Mouse (Mus musculus): Measurements from ENCODE around the gene Hist1h4k. TPM values are rescaled to one million over a fixed set of nuclear protein-coding genes. Genes with fewer than 3 reads are reported as not detected.
A peak's percentile ranks its signal among the peaks of the same experiment; 100 is the strongest.
"Not testable (repeated sequence)": the region's sequence is repeated elsewhere in the genome, so short reads cannot be mapped to it uniquely, and the experiment has no call there.

Hist1h4k gene
- polyA plus RNA-seq, 1 experiment from 2014 or later = 2.7 TPM

DNA sequence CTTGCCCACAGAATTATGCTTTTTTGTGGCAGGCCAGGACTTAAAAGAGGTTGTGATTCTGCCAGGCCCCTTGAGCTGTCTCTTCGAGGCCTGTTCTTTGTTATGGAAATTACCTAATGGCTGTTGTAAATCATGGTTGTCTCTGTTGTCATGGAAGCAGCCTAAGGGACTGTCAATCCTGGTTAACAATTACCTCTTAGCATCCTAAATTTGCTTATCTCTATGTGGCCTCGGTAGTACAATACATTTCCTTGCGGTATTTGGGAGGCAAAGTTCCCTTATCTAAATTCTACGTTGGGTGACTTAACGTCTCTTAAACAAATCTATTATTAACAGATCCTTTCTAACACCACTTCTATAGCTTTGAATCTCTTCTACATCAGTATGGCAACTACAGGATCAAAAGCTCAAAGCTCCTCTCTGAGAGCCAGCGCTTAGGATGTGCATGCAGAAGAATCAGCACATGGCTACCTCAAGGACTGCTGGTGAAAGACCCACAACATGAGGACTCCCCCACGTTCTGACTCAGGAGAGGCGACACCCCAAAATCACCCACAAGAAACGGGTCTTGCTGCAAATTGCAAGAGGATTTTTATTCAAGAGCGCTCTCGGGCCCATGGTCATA lies 22.2 kb downstream of the Hist1h4k start:
- no peak overlapping the region for H3K27ac ChIP-seq (replicated peaks)
- WGBS = 12% methylated on average over 11 of the region's 11 CpGs

DNA sequence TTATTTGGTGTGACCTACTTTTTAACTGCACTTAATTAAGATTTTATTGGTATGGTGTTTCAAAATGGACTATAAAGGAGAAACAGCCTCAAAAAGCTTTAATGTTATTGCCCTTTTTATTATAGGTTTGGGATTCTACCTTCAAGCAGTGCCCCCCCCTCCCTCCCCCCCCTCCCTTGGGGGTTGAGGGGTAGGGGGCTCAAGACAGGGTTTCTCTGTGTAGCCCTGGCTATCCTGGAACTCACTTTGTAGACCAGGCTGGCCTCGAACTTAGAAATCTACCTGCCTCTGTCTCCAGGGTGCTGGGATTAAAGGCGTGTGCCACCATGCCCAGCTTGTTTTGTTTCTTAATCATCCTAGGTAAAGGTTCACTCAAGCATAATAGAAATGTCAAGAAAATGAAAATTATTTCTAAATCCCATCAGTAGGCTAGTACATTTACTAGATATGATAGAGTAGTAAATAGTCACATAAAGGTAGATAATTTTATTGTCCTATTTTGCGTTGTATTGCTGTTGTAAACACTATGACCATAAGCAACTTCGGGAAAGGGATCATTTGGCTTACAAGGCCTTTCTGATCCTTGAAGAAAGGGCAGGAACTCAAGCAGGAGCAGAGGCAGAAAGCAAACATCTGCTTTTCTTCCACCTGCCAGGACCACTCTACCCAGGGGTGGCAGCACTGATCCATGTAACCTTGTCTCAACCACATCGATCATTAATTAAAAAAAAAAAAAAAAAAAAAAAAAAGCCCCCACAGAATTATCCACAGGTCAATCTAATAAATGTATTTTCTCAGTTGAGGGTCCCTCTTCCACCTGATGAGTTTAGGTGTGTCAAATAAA lies 27.1 kb downstream of the Hist1h4k start:
- 22% methylated on average over 5 of the region's 5 CpGs for WGBS
- Histone ChIP-seq H3K9me3 (replicated peaks) (no peaks in the 10 kb centered on the region), H3K4me2 (peak overlapping the region; percentile 70; the same call in 1 of the 2 replicates), H3K27ac (replicated peaks) (no peak overlapping the region), H3K36me3 (no peaks in the 10 kb centered on the region), H3K4me1 (peaks cover 18% of the 10 kb centered on the region), H3K9ac (replicated peaks) (no peak overlapping the region), H3K4me3 (replicated peaks) (no peak overlapping the region), H3K27me3 (replicated peaks) (no peaks in the 10 kb centered on the region)
- ATAC-seq (ENCODE audit: low FRiP score) = no peak

More for the DNA sequence above, 22.2 kb downstream of the Hist1h4k start:
- Histone ChIP-seq H3K36me3 (no peaks in the 10 kb centered on the region), H3K4me1 (no peaks in the 10 kb centered on the region), H3K4me2 (no peak overlapping the region), H3K9ac (replicated peaks) (no peak overlapping the region), H3K27me3 (replicated peaks) (no peaks in the 10 kb centered on the region), H3K9me3 (replicated peaks) (no peaks in the 10 kb centered on the region), H3K4me3 (replicated peaks) (no peak overlapping the region)
- no peak for ATAC-seq (ENCODE audit: low FRiP score)

DNA sequence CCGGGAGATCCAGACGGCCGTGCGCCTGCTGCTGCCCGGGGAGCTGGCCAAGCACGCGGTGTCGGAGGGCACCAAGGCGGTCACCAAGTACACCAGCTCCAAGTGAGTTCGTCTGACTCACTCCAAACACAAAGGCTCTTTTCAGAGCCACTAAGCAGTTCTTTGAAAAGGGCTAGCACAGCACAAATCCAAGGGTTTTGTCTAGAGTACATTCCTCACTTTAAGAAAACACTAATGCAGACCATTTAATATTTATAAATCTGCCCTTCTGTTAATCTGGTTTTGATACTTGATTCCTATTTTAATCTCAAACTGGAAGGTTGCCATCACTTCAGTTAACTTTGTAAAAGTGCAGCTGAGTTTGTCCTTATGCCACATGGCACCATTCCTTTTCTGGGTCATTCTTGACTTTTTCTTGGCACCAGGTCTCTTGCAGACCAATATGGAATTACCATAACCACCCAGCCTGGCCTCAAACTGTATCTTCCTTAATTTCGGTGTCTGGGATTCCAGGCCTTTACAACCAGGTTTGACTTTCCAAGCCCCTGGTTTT lies 27.9 kb downstream of the Hist1h4k start:
- H3K27ac ChIP-seq (replicated peaks) = peak overlapping the region; percentile 85
- peak overlapping the region; percentile 43 for H3K4me3 ChIP-seq (replicated peaks)
- WGBS = 3% methylated on average over 11 of the region's 11 CpGs
- peak; percentile 26; the same call in 1 of the 2 replicates for ATAC-seq (ENCODE audit: low FRiP score)
- H3K27me3 ChIP-seq (replicated peaks) = no peaks in the 10 kb centered on the region
- H3K36me3 ChIP-seq = no peaks in the 10 kb centered on the region
- H3K4me1 ChIP-seq = peaks cover 22% of the 10 kb centered on the region
- peak overlapping the region; percentile 70 for H3K4me2 ChIP-seq
- peak overlapping the region; percentile 51 for H3K9ac ChIP-seq (replicated peaks)
- H3K9me3 ChIP-seq (replicated peaks) = no peaks in the 10 kb centered on the region

DNA sequence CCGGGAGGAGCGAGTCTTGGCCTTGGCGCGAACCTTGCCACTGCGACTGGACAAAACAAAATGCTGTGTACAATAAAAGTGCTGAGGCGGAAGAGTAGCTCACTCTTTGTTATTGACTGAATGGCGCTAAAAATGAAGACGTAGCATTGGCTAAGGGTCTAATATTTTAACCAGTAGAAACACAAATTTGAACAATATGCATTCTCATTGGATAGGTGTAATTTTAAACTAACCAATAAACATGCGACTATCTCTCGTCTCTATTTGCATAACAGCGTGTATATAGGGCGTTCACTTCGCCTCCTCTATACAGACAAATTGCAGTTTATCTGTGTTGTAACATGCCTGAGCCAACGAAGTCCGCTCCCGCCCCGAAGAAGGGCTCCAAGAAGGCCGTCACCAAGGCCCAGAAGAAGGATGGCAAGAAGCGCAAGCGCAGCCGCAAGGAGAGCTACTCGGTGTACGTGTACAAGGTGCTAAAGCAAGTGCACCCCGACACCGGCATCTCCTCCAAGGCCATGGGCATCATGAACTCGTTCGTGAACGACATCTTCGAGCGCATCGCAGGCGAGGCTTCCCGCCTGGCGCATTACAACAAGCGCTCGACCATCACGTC lies 28.4 kb downstream of the Hist1h4k start, which contains the start of gene Hist1h2bm:
TSS of gene Hist1h2bm (plus strand) at position 288 of the 616 bp plus-strand sequence.
- H3K9ac ChIP-seq (replicated peaks) = peak within 1 kb of the TSS; percentile 51
- H3K36me3 ChIP-seq; H3K9me3 ChIP-seq (replicated peaks); H3K27me3 ChIP-seq (replicated peaks): not testable (repeated sequence)
- H3K4me2 ChIP-seq = peak within 1 kb of the TSS; percentile 70
- under 1% methylated on average over 37 of the region's 37 CpGs for WGBS
- H3K4me1 ChIP-seq = peaks cover 25% of the 10 kb centered on the region
- peak within 1 kb of the TSS; percentile 85 for H3K27ac ChIP-seq (replicated peaks)
- H3K4me3 ChIP-seq (replicated peaks) = peak within 1 kb of the TSS; percentile 43
- ATAC-seq (ENCODE audit: low FRiP score) = peak; percentile 97

DNA sequence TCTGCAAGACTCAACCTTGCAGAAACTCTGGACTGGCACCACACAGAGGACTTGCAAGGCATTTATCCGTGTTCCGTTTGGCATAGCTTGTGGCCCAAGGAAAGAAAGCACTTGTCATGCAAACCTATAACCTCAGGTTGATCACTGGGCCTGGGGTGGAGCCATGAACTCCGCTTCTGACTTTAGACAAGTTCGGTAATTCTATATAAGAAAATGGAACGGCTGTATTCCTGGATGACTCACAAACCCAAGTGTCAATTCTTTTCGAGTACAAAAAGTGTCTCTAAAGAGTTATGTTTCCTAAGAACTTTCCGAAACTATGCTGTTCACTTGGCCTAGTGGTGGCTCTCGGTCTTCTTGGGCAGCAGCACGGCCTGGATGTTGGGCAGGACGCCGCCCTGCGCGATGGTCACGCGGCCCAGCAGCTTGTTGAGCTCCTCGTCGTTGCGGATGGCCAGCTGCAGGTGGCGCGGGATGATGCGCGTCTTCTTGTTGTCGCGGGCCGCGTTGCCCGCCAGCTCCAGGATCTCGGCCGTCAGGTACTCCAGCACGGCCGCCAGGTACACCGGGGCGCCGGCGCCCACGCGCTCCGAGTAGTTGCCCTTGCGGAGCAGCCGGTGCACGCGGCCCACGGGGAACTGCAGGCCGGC lies 29.1 kb downstream of the Hist1h4k start:
- Histone ChIP-seq H3K9ac (replicated peaks) (0 out of 2 replicates have a peak overlapping the region, but pooled peaks have one; percentile 24), H3K4me3 (replicated peaks) (peak overlapping the region; percentile 43)
- peak; percentile 15 for ATAC-seq (ENCODE audit: low FRiP score)

DNA sequence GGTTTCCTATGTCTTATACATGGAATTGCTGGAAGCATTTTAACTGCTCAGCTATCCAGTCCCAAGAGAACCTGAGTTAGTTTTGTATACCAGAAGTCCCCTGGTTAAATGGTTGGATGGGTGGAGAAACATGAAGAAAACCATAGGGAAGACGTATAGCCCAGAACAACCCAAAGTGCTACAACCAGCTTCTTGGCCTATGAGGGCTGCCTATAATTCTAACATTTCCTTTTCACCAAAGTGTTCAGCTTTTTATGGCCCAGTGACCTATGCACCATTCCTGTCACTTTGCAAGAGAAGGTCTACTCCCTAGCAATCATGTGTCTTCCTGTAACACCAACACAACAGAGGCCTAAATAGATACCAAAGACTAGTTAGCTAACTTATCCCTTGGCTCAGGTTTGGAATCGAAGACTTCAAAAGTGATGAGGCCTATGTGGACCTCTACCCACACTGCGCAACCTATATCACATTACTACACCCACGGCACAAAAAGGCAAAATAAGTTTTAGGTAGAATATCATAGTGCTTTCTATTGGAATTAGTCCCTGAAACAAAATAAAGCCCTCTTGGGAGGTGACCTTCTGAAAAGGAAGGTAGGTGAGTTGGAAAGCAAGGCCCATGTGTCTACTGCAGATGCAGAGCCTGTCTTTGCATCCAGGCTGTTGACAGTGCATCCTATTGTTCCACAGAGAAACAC lies 31.8 kb downstream of the Hist1h4k start:
- peak overlapping the region; percentile 42 for H3K4me3 ChIP-seq (replicated peaks)
- H3K27me3 ChIP-seq (replicated peaks) = no peaks in the 10 kb centered on the region
- H3K9ac ChIP-seq (replicated peaks) = peak overlapping the region; percentile 43; the same call in 1 of the 2 replicates
- H3K4me2 ChIP-seq = peak overlapping the region; percentile 86
- peaks cover 37% of the 10 kb centered on the region for H3K4me1 ChIP-seq
- whole genome bisulfite sequencing = 61% methylated on average over 4 of the region's 4 CpGs
- ATAC-seq (ENCODE audit: low FRiP score) = no peak
- peak overlapping the region; percentile 60 for H3K27ac ChIP-seq (replicated peaks)
- no peaks in the 10 kb centered on the region for H3K36me3 ChIP-seq
- no peaks in the 10 kb centered on the region for H3K9me3 ChIP-seq (replicated peaks)

More for the DNA sequence above, 29.1 kb downstream of the Hist1h4k start:
- H3K27me3 ChIP-seq (replicated peaks); H3K36me3 ChIP-seq; H3K9me3 ChIP-seq (replicated peaks): not testable (repeated sequence)
- WGBS = under 1% methylated on average over 21 of the region's 44 CpGs
- Histone ChIP-seq H3K4me1 (peaks cover 28% of the 10 kb centered on the region), H3K27ac (replicated peaks) (peak overlapping the region; percentile 85), H3K4me2 (peak overlapping the region; percentile 70)

- H3K9ac ChIP-seq (replicated peaks) = peak within 1 kb of the TSS; percentile 55
- under 1% methylated on average over 30 of the region's 56 CpGs for WGBS
- ATAC-seq (ENCODE audit: low FRiP score) = peak; percentile 53; the same call in 1 of the 2 replicates
- H3K36me3 ChIP-seq; H3K27me3 ChIP-seq (replicated peaks); H3K9me3 ChIP-seq (replicated peaks): not testable (repeated sequence)
- H3K4me1 ChIP-seq = peaks cover 36% of the 10 kb centered on the region
- peak within 1 kb of the TSS; percentile 42 for H3K4me3 ChIP-seq (replicated peaks)
- peak within 1 kb of the TSS; percentile 90 for H3K27ac ChIP-seq (replicated peaks)
- peak within 1 kb of the TSS; percentile 86 for H3K4me2 ChIP-seq
Measured at GRCm38 (mm10) chr13:21717397-21718357, 32.6 kb downstream of the Hist1h4k start, which contains the start of gene Hist1h3h. Gene Hist1h3h, plus strand, starts transcription at chr13:21717659.

DNA sequence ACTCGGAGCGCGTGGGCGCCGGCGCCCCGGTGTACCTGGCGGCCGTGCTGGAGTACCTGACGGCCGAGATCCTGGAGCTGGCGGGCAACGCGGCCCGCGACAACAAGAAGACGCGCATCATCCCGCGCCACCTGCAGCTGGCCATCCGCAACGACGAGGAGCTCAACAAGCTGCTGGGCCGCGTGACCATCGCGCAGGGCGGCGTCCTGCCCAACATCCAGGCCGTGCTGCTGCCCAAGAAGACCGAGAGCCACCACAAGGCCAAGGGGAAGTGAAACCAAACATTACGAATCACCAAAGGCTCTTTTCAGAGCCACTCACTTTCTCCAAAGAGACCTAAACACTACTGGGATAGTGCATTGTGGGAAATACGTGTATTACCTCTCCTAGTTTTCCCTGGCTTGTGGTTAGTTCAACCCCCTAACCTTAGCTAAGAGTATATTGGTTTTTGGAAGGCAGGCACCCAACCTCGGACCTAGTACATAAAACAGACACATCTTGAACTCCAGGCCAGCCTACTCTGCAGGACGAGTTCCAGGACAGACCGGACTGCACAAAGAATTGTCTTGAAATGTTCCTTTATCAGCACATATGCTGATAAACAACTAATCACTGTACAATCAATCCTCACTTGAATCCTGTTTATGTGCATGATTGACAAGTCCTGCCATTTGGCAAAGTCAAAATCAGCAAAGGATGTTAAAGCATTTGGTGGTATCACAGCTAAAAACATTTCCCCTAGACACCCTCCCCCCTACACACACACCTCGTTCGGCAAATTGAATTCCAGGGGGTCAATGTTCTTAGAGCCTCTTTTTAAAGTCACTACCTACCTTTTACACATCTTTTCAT lies 33.5 kb downstream of the Hist1h4k start:
- H3K4me1 ChIP-seq = peaks cover 31% of the 10 kb centered on the region
- H3K36me3 ChIP-seq; H3K9me3 ChIP-seq (replicated peaks); H3K27me3 ChIP-seq (replicated peaks): not testable (repeated sequence)
- H3K27ac ChIP-seq (replicated peaks) = peak overlapping the region; percentile 90
- H3K4me2 ChIP-seq = peak overlapping the region; percentile 86
- peak overlapping the region; percentile 42 for H3K4me3 ChIP-seq (replicated peaks)
- WGBS = under 1% methylated on average over 9 of the region's 38 CpGs
- ATAC-seq (ENCODE audit: low FRiP score) = peak; percentile 28
- H3K9ac ChIP-seq (replicated peaks) = peak overlapping the region; percentile 55

DNA sequence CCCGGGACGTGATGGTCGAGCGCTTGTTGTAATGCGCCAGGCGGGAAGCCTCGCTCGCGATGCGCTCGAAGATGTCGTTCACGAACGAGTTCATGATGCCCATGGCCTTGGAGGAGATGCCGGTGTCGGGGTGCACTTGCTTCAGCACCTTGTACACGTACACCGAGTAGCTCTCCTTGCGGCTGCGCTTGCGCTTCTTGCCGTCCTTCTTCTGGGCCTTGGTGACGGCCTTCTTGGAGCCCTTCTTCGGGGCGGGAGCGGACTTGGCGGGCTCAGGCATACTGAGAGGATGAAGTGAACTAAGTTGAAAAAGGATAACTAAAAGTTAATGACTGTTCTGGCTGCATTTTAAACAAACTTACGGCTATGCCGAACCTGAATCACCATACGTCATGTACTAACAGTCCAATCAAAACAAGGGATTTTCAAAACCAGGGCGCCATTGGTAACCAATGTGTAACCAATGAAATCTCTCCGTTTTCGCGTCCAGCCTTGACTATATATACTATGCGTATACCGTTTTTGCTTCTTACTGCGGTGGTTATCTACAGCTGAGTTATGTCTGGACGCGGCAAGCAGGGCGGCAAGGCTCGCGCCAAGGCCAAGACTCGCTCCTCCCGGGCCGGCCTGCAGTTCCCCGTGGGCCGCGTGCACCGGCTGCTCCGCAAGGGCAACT lies 34.3 kb downstream of the Hist1h4k start, which contains the start of the genes Hist1h2bl and Hist1h2ai:
TSS of gene Hist1h2bl (minus strand) at position 280 of the 676 bp plus-strand sequence.
TSS of gene Hist1h2ai (plus strand) at position 559 of the 676 bp plus-strand sequence.
- peak within 1 kb of the TSS; percentile 42 for H3K4me3 ChIP-seq (replicated peaks)
- WGBS = under 1% methylated on average over 33 of the region's 50 CpGs
- peak; percentile 95 for ATAC-seq (ENCODE audit: low FRiP score)

More for the DNA sequence above, 34.3 kb downstream of the Hist1h4k start, which contains the start of the genes Hist1h2bl and Hist1h2ai:
- Histone ChIP-seq H3K9ac (replicated peaks) (peak within 1 kb of the TSS; percentile 55), H3K27ac (replicated peaks) (peak within 1 kb of the TSS; percentile 90), H3K4me2 (peak within 1 kb of the TSS; percentile 86), H3K4me1 (peaks cover 29% of the 10 kb centered on the region)
- not testable (repeated sequence) for H3K9me3 ChIP-seq (replicated peaks); H3K36me3 ChIP-seq; H3K27me3 ChIP-seq (replicated peaks)

Data from neural tube, embryonic 15.5 days (tissue).